Mouse (Mus musculus) forebrain, embryonic 10.5 days (tissue): Measurements from ENCODE around the gene Shisa7. TPM values are rescaled to one million over a fixed set of nuclear protein-coding genes. Genes with fewer than 3 reads are reported as not detected.
"Not testable (repeated sequence)": the region's sequence is repeated elsewhere in the genome, so short reads cannot be mapped to it uniquely, and the experiment has no call there.

Source experiments
- DNase-seq: peaks from one replicate; pipeline ENCODE4 v3.0.0-alpha.2; 2017; ENCODE audit warnings: low spot score; ENCODE audit errors: extremely low spot score
- H3K27ac ChIP-seq: fragments of 300-500 bp; sonication (generic); 2 replicates; pipeline ENCODE4 v1.5.1; 2016; ENCODE audit warnings: mild to moderate bottlenecking
- H3K27me3 ChIP-seq: fragments of 300-500 bp; sonication (generic); 2 replicates; pipeline ENCODE4 v1.6.1; 2016; ENCODE audit warnings: mild to moderate bottlenecking; ENCODE audit not compliant: poor library complexity, severe bottlenecking
- H3K36me3 ChIP-seq: fragments of 300-500 bp; sonication (generic); replicated peaks from 2 replicates; pipeline ENCODE4 v1.6.1; 2016; ENCODE audit warnings: mild to moderate bottlenecking, moderate library complexity
- H3K4me1 ChIP-seq: fragments of 300-500 bp; sonication (generic); 2 replicates; pipeline ENCODE4 v1.6.1; 2016
- H3K4me3 ChIP-seq: fragments of 300-500 bp; sonication (generic); 2 replicates; pipeline ENCODE4 v1.5.1; 2016; ENCODE audit warnings: mild to moderate bottlenecking, moderate library complexity
- H3K9me3 ChIP-seq: fragments of 300-500 bp; sonication (generic); 2 replicates; pipeline ENCODE4 v1.6.1; 2016; ENCODE audit warnings: mild to moderate bottlenecking, moderate library complexity
- WGBS: fragments of 180-500 bp; shearing (Covaris S2); methylation state at CpG from one replicate; pipeline ENCODE4 v1.1.7; 2016; 5-methylcytosine and 5-hydroxymethylcytosine counted together
- polyA plus RNA-seq: library from polyadenylated mRNA; unstranded; fragments of >200 nt; fragmentation: Nextera tagmentation; extraction: Ambion mirVana; gene quantifications from 2 replicates; pipeline ENCODE4 v1.2.1, GENCODE M21; 2016

Gene Shisa7
- polyA plus RNA-seq, 1 experiment from 2014 or later = 0.47 TPM

GRCm38 (mm10) chr7:4863541-4864080 lies 19.1 kb upstream of the Shisa7 start:
- no peak for DNase-seq
- WGBS = 77% methylated on average over 7 of the region's 7 CpGs
- no peaks in the 10 kb centered on the region for H3K27me3 ChIP-seq
- H3K4me3 ChIP-seq = no peak overlapping the region
- H3K27ac ChIP-seq = no peak overlapping the region
- peaks cover 4% of the 10 kb centered on the region; the same call in 1 of the 2 replicates for H3K9me3 ChIP-seq
- H3K4me1 ChIP-seq = peaks cover 22% of the 10 kb centered on the region
- no peaks in the 10 kb centered on the region for H3K36me3 ChIP-seq

- Histone ChIP-seq H3K4me1 (peaks cover 22% of the 10 kb centered on the region), H3K27ac (no peak overlapping the region), H3K9me3 (peaks cover 4% of the 10 kb centered on the region; the same call in 1 of the 2 replicates), H3K36me3 (no peaks in the 10 kb centered on the region), H3K4me3 (no peak overlapping the region), H3K27me3 (no peaks in the 10 kb centered on the region)
- no peak for DNase-seq
- WGBS = 64% methylated on average over 1 of the region's 1 CpGs
Measured at GRCm38 (mm10) chr7:4863041-4863440, 18.5 kb upstream of the Shisa7 start.

- 81% methylated on average over 3 of the region's 3 CpGs for WGBS
- H3K4me3 ChIP-seq, H3K9me3 ChIP-seq, H3K36me3 ChIP-seq, H3K4me1 ChIP-seq, DNase-seq, H3K27me3 ChIP-seq, H3K27ac ChIP-seq: not testable (repeated sequence)
Measured at GRCm38 (mm10) chr7:4860926-4861325, 16.4 kb upstream of the Shisa7 start.

GRCm38 (mm10) chr7:4859418-4859978 lies 15.0 kb upstream of the Shisa7 start:
- H3K36me3 ChIP-seq = no peaks in the 10 kb centered on the region
- H3K9me3 ChIP-seq = no peaks in the 10 kb centered on the region
- H3K4me1 ChIP-seq = no peaks in the 10 kb centered on the region
- DNase-seq = no peak
- H3K27ac ChIP-seq = no peak overlapping the region
- H3K27me3 ChIP-seq = no peaks in the 10 kb centered on the region
- 88% methylated on average over 12 of the region's 12 CpGs for WGBS
- H3K4me3 ChIP-seq = no peak overlapping the region

- Histone ChIP-seq H3K27ac (no peak overlapping the region), H3K27me3 (no peaks in the 10 kb centered on the region), H3K4me3 (no peak overlapping the region), H3K4me1 (no peaks in the 10 kb centered on the region), H3K9me3 (no peaks in the 10 kb centered on the region), H3K36me3 (no peaks in the 10 kb centered on the region)
- WGBS = 63% methylated on average over 6 of the region's 7 CpGs
- DNase-seq = no peak
Measured at GRCm38 (mm10) chr7:4857321-4857720, 12.8 kb upstream of the Shisa7 start.

GRCm38 (mm10) chr7:4856508-4856907 lies 12.0 kb upstream of the Shisa7 start:
- Histone ChIP-seq H3K27me3 (no peaks in the 10 kb centered on the region), H3K36me3 (no peaks in the 10 kb centered on the region), H3K27ac (no peak overlapping the region), H3K4me3 (no peak overlapping the region), H3K4me1 (no peaks in the 10 kb centered on the region), H3K9me3 (no peaks in the 10 kb centered on the region)
- 89% methylated on average over 9 of the region's 9 CpGs for WGBS
- DNase-seq = no peak

- Histone ChIP-seq H3K27me3 (no peaks in the 10 kb centered on the region), H3K9me3 (no peaks in the 10 kb centered on the region), H3K4me1 (no peaks in the 10 kb centered on the region), H3K36me3 (no peaks in the 10 kb centered on the region), H3K27ac (no peak overlapping the region), H3K4me3 (no peak overlapping the region)
- DNase-seq = no peak
- WGBS = 87% methylated on average over 3 of the region's 3 CpGs
Measured at GRCm38 (mm10) chr7:4853613-4854012, 9.1 kb upstream of the Shisa7 start.

GRCm38 (mm10) chr7:4851315-4851688 lies 6.8 kb upstream of the Shisa7 start:
- no peak overlapping the region for H3K4me3 ChIP-seq
- no peaks in the 10 kb centered on the region for H3K36me3 ChIP-seq
- no peak overlapping the region for H3K27ac ChIP-seq
- no peaks in the 10 kb centered on the region for H3K4me1 ChIP-seq
- H3K9me3 ChIP-seq = peaks cover 5% of the 10 kb centered on the region; the same call in 1 of the 2 replicates
- no peak for DNase-seq
- H3K27me3 ChIP-seq = peaks cover 7% of the 10 kb centered on the region; the same call in 1 of the 2 replicates
- WGBS = 71% methylated on average over 8 of the region's 8 CpGs

GRCm38 (mm10) chr7:4850621-4851314 lies 6.3 kb upstream of the Shisa7 start:
- no peaks in the 10 kb centered on the region for H3K4me1 ChIP-seq
- peaks cover 12% of the 10 kb centered on the region for H3K27me3 ChIP-seq
- WGBS = 84% methylated on average over 11 of the region's 11 CpGs
- H3K9me3 ChIP-seq = peaks cover 5% of the 10 kb centered on the region; the same call in 1 of the 2 replicates
- H3K27ac ChIP-seq = no peak overlapping the region
- H3K4me3 ChIP-seq = no peak overlapping the region
- no peaks in the 10 kb centered on the region for H3K36me3 ChIP-seq
- DNase-seq = no peak

GRCm38 (mm10) chr7:4849372-4849771 lies 4.9 kb upstream of the Shisa7 start:
- WGBS = 63% methylated on average over 9 of the region's 9 CpGs
- Histone ChIP-seq H3K27me3 (peaks cover 26% of the 10 kb centered on the region), H3K4me1 (peaks cover 8% of the 10 kb centered on the region), H3K4me3 (no peak overlapping the region), H3K36me3 (no peaks in the 10 kb centered on the region), H3K9me3 (peaks cover 5% of the 10 kb centered on the region; the same call in 1 of the 2 replicates), H3K27ac (no peak overlapping the region)
- no peak for DNase-seq

GRCm38 (mm10) chr7:4844917-4845309 lies 417 bp upstream of the Shisa7 start:
- DNase-seq = peak; percentile 86
- 0% methylated on average over 13 of the region's 13 CpGs for WGBS
- Histone ChIP-seq H3K36me3 (no peaks in the 10 kb centered on the region), H3K4me1 (peaks cover 35% of the 10 kb centered on the region), H3K4me3 (peak overlapping the region; percentile 65), H3K27ac (peak overlapping the region; percentile 63; the same call in 1 of the 2 replicates), H3K9me3 (peaks cover 5% of the 10 kb centered on the region; the same call in 1 of the 2 replicates), H3K27me3 (peaks cover 66% of the 10 kb centered on the region)

- H3K27me3 ChIP-seq = peaks cover 77% of the 10 kb centered on the region
- peak; percentile 70 for DNase-seq
- under 1% methylated on average over 34 of the region's 34 CpGs for whole genome bisulfite sequencing
- H3K4me3 ChIP-seq = peak overlapping the region; percentile 65
- peaks cover 5% of the 10 kb centered on the region; the same call in 1 of the 2 replicates for H3K9me3 ChIP-seq
- H3K36me3 ChIP-seq = no peaks in the 10 kb centered on the region
- peaks cover 35% of the 10 kb centered on the region for H3K4me1 ChIP-seq
- no peak overlapping the region for H3K27ac ChIP-seq
Measured at GRCm38 (mm10) chr7:4843604-4844244, 772 bp downstream of the Shisa7 start.
